Mouse (Mus musculus): ENCODE measurements around the gene Hist1h1b. TPM values are rescaled to one million over a fixed set of nuclear protein-coding genes. Genes with fewer than 3 reads are reported as not detected.
"Not testable (repeated sequence)": the region's sequence is repeated elsewhere in the genome, so short reads cannot be mapped to it uniquely, and the experiment has no call there.

The Hist1h1b gene
- polyA plus RNA-seq, 1 experiment from 2014 or later: 18.8 TPM

- not testable (repeated sequence) for H3K4me3 ChIP-seq (ENCODE audit: low read length); H3K9me3 ChIP-seq (ENCODE audit: control insufficient read depth, low read length); H3K27ac ChIP-seq (ENCODE audit: low read depth, low read length); H3K9ac ChIP-seq (ENCODE audit: low read depth, low read length); ATAC-seq (ENCODE audit: low FRiP score, low TSS enrichment); H3K27me3 ChIP-seq (ENCODE audit: control insufficient read depth, insufficient read depth, low read length); H3K4me1 ChIP-seq (ENCODE audit: control insufficient read depth, insufficient read depth, low read length); H3K4me2 ChIP-seq (replicated peaks; ENCODE audit: low read depth, low read length); H3K36me3 ChIP-seq (ENCODE audit: control insufficient read depth, insufficient read depth, low read length)
Measured at GRCm38 (mm10) chr13:21797163-21797562, 16.7 kb upstream of the Hist1h1b start.

GRCm38 (mm10) chr13:21795584-21795983 is 15.2 kb upstream of the Hist1h1b start:
- ATAC-seq (ENCODE audit: low FRiP score, low TSS enrichment): no peak
- Histone ChIP-seq H3K27me3 (ENCODE audit: control insufficient read depth, insufficient read depth, low read length) (no peaks in the 10 kb centered on the region), H3K27ac (ENCODE audit: low read depth, low read length) (no peak overlapping the region), H3K36me3 (ENCODE audit: control insufficient read depth, insufficient read depth, low read length) (no peaks in the 10 kb centered on the region), H3K4me3 (ENCODE audit: low read length) (no peak overlapping the region), H3K4me1 (ENCODE audit: control insufficient read depth, insufficient read depth, low read length) (no peaks in the 10 kb centered on the region), H3K9ac (ENCODE audit: low read depth, low read length) (no peak overlapping the region), H3K4me2 (replicated peaks; ENCODE audit: low read depth, low read length) (no peak overlapping the region), H3K9me3 (ENCODE audit: control insufficient read depth, low read length) (no peaks in the 10 kb centered on the region)
- 93% methylated on average over 7 of the region's 7 CpGs for WGBS

GRCm38 (mm10) chr13:21790601-21791283 is 10.3 kb upstream of the Hist1h1b start:
- ATAC-seq (ENCODE audit: low FRiP score, low TSS enrichment): no peak
- WGBS: 8% methylated on average over 15 of the region's 18 CpGs
- Histone ChIP-seq H3K27ac (ENCODE audit: low read depth, low read length) (no peak overlapping the region), H3K36me3 (ENCODE audit: control insufficient read depth, insufficient read depth, low read length) (no peaks in the 10 kb centered on the region), H3K27me3 (ENCODE audit: control insufficient read depth, insufficient read depth, low read length) (no peaks in the 10 kb centered on the region), H3K4me2 (replicated peaks; ENCODE audit: low read depth, low read length) (peak overlapping the region; percentile 38), H3K4me1 (ENCODE audit: control insufficient read depth, insufficient read depth, low read length) (peaks cover 16% of the 10 kb centered on the region; the same call in 1 of the 2 replicates), H3K4me3 (ENCODE audit: low read length) (peak overlapping the region; percentile 23), H3K9me3 (ENCODE audit: control insufficient read depth, low read length) (no peaks in the 10 kb centered on the region), H3K9ac (ENCODE audit: low read depth, low read length) (peak overlapping the region; percentile 40; the same call in 1 of the 2 replicates)

GRCm38 (mm10) chr13:21789925-21790324 is 9.5 kb upstream of the Hist1h1b start:
- H3K4me2 ChIP-seq (replicated peaks; ENCODE audit: low read depth, low read length): no peak overlapping the region
- H3K27ac ChIP-seq (ENCODE audit: low read depth, low read length): 0 out of 2 replicates have a peak overlapping the region, but pooled peaks have one; percentile 17
- no peak for ATAC-seq (ENCODE audit: low FRiP score, low TSS enrichment)
- 41% methylated on average over 6 of the region's 6 CpGs for whole genome bisulfite sequencing
- no peak overlapping the region for H3K9ac ChIP-seq (ENCODE audit: low read depth, low read length)
- H3K36me3 ChIP-seq (ENCODE audit: control insufficient read depth, insufficient read depth, low read length): no peaks in the 10 kb centered on the region
- no peak overlapping the region for H3K4me3 ChIP-seq (ENCODE audit: low read length)
- H3K27me3 ChIP-seq (ENCODE audit: control insufficient read depth, insufficient read depth, low read length): no peaks in the 10 kb centered on the region
- H3K9me3 ChIP-seq (ENCODE audit: control insufficient read depth, low read length): no peaks in the 10 kb centered on the region
- H3K4me1 ChIP-seq (ENCODE audit: control insufficient read depth, insufficient read depth, low read length): peaks cover 16% of the 10 kb centered on the region; the same call in 1 of the 2 replicates

- WGBS: 20% methylated on average over 13 of the region's 21 CpGs
- H3K36me3 ChIP-seq (ENCODE audit: control insufficient read depth, insufficient read depth, low read length): no peaks in the 10 kb centered on the region
- no peaks in the 10 kb centered on the region for H3K9me3 ChIP-seq (ENCODE audit: control insufficient read depth, low read length)
- peak overlapping the region; percentile 40 for H3K4me2 ChIP-seq (replicated peaks; ENCODE audit: low read depth, low read length)
- no peak for ATAC-seq (ENCODE audit: low FRiP score, low TSS enrichment)
- H3K9ac ChIP-seq (ENCODE audit: low read depth, low read length): peak overlapping the region; percentile 59
- peaks cover 24% of the 10 kb centered on the region; the same call in 1 of the 2 replicates for H3K4me1 ChIP-seq (ENCODE audit: control insufficient read depth, insufficient read depth, low read length)
- H3K27me3 ChIP-seq (ENCODE audit: control insufficient read depth, insufficient read depth, low read length): no peaks in the 10 kb centered on the region
- H3K4me3 ChIP-seq (ENCODE audit: low read length): peak overlapping the region; percentile 34
- peak overlapping the region; percentile 90 for H3K27ac ChIP-seq (ENCODE audit: low read depth, low read length)
Measured at GRCm38 (mm10) chr13:21787760-21788593, 7.6 kb upstream of the Hist1h1b start.

GRCm38 (mm10) chr13:21786899-21787629 is 6.6 kb upstream of the Hist1h1b start, which contains the start of the genes Hist1h2an and Hist1h2bp:
Gene Hist1h2an (minus strand): TSS chr13:21787218.
Gene Hist1h2bp (plus strand): TSS chr13:21787461.
- WGBS: 0% methylated on average over 32 of the region's 63 CpGs
- H3K9me3 ChIP-seq (ENCODE audit: control insufficient read depth, low read length); H3K27me3 ChIP-seq (ENCODE audit: control insufficient read depth, insufficient read depth, low read length); H3K36me3 ChIP-seq (ENCODE audit: control insufficient read depth, insufficient read depth, low read length): not testable (repeated sequence)
- H3K4me2 ChIP-seq (replicated peaks; ENCODE audit: low read depth, low read length): peak within 1 kb of the TSS; percentile 44
- H3K9ac ChIP-seq (ENCODE audit: low read depth, low read length): peak within 1 kb of the TSS; percentile 59
- ATAC-seq (ENCODE audit: low FRiP score, low TSS enrichment): peak; percentile 97
- H3K27ac ChIP-seq (ENCODE audit: low read depth, low read length): peak within 1 kb of the TSS; percentile 91
- peak within 1 kb of the TSS; percentile 34 for H3K4me3 ChIP-seq (ENCODE audit: low read length)
- H3K4me1 ChIP-seq (ENCODE audit: control insufficient read depth, insufficient read depth, low read length): peaks cover 24% of the 10 kb centered on the region; the same call in 1 of the 2 replicates

GRCm38 (mm10) chr13:21786189-21786898 is 5.9 kb upstream of the Hist1h1b start:
- H3K36me3 ChIP-seq (ENCODE audit: control insufficient read depth, insufficient read depth, low read length): no peaks in the 10 kb centered on the region
- peak overlapping the region; percentile 34 for H3K4me3 ChIP-seq (ENCODE audit: low read length)
- peak overlapping the region; percentile 91 for H3K27ac ChIP-seq (ENCODE audit: low read depth, low read length)
- H3K9ac ChIP-seq (ENCODE audit: low read depth, low read length): peak overlapping the region; percentile 58
- H3K27me3 ChIP-seq (ENCODE audit: control insufficient read depth, insufficient read depth, low read length): no peaks in the 10 kb centered on the region
- no peaks in the 10 kb centered on the region for H3K9me3 ChIP-seq (ENCODE audit: control insufficient read depth, low read length)
- no peak for ATAC-seq (ENCODE audit: low FRiP score, low TSS enrichment)
- peak overlapping the region; percentile 44 for H3K4me2 ChIP-seq (replicated peaks; ENCODE audit: low read depth, low read length)
- H3K4me1 ChIP-seq (ENCODE audit: control insufficient read depth, insufficient read depth, low read length): peaks cover 24% of the 10 kb centered on the region; the same call in 1 of the 2 replicates
- 6% methylated on average over 8 of the region's 8 CpGs for WGBS

GRCm38 (mm10) chr13:21784311-21784710 is 3.9 kb upstream of the Hist1h1b start:
- H3K36me3 ChIP-seq (ENCODE audit: control insufficient read depth, insufficient read depth, low read length): no peaks in the 10 kb centered on the region
- no peaks in the 10 kb centered on the region for H3K27me3 ChIP-seq (ENCODE audit: control insufficient read depth, insufficient read depth, low read length)
- peak overlapping the region; percentile 45; the same call in 1 of the 2 replicates for H3K4me3 ChIP-seq (ENCODE audit: low read length)
- no peak for ATAC-seq (ENCODE audit: low FRiP score, low TSS enrichment)
- WGBS: 33% methylated on average over 6 of the region's 6 CpGs
- H3K27ac ChIP-seq (ENCODE audit: low read depth, low read length): peak overlapping the region; percentile 95
- peak overlapping the region; percentile 52; the same call in 1 of the 2 replicates for H3K9ac ChIP-seq (ENCODE audit: low read depth, low read length)
- H3K9me3 ChIP-seq (ENCODE audit: control insufficient read depth, low read length): no peaks in the 10 kb centered on the region
- peaks cover 28% of the 10 kb centered on the region for H3K4me1 ChIP-seq (ENCODE audit: control insufficient read depth, insufficient read depth, low read length)
- H3K4me2 ChIP-seq (replicated peaks; ENCODE audit: low read depth, low read length): peak overlapping the region; percentile 44
